Mouse (Mus musculus) stomach, postnatal 0 days (tissue): ENCODE measurements at regions not wholly inside any gene's neighbourhood (a gene's known extent, or its start where the extent isn't known, plus 50 kb on each side); places are given as distances from the start of the nearest gene placed in this dataset.

Experiments used
- ATAC-seq: fragments of 200-750 bp; cut with Nextera tagmentation; 2 replicates; pipeline ENCODE4 v1.8.0; 2017; ENCODE audit not compliant: low FRiP score, low TSS enrichment
- DNase-seq: peaks from one replicate; pipeline ENCODE4 v3.0.0-alpha.2; 2016; ENCODE audit warnings: low spot score
- H3K27ac ChIP-seq: fragments of 300-500 bp; sonication (generic); replicated peaks from 2 replicates; pipeline ENCODE4 v1.5.1; 2014; ENCODE audit warnings: mild to moderate bottlenecking, control low read depth
- H3K27me3 ChIP-seq: fragments of 300-500 bp; sonication (generic); 2 replicates; pipeline ENCODE4 v1.6.1; 2014; ENCODE audit warnings: low read length; ENCODE audit not compliant: control insufficient read depth, insufficient read depth
- H3K36me3 ChIP-seq: fragments of 300-500 bp; sonication (generic); 2 replicates; pipeline ENCODE4 v1.6.1; 2014; ENCODE audit warnings: low read length, mixed read lengths; ENCODE audit not compliant: control insufficient read depth, insufficient read depth
- H3K4me1 ChIP-seq: fragments of 300-500 bp; sonication (generic); replicated peaks from 2 replicates; pipeline ENCODE4 v1.6.1; 2014; ENCODE audit warnings: antibody characterized with exemption; ENCODE audit not compliant: control insufficient read depth, insufficient read depth
- H3K4me2 ChIP-seq: fragments of 300-500 bp; sonication (generic); replicated peaks from 2 replicates; pipeline ENCODE4 v1.6.1; 2014; ENCODE audit warnings: low read depth, mild to moderate bottlenecking, control low read depth, moderate library complexity
- H3K4me3 ChIP-seq: fragments of 300-500 bp; sonication (generic); 2 replicates; pipeline ENCODE4 v1.5.1; 2014; ENCODE audit warnings: low read depth, low read length, control low read depth
- H3K9ac ChIP-seq: fragments of 300-500 bp; sonication (generic); 2 replicates; pipeline ENCODE4 v1.6.1; 2014; ENCODE audit warnings: mild to moderate bottlenecking, low read length, control low read depth, mixed read lengths
- H3K9me3 ChIP-seq: fragments of 300-500 bp; sonication (generic); 2 replicates; pipeline ENCODE4 v1.6.1; 2016; ENCODE audit warnings: low read length; ENCODE audit not compliant: control insufficient read depth
- CTCF ChIP-seq: IDR thresholded peaks from 2 replicates; pipeline ENCODE4 v1.5.1; 2016; ENCODE audit warnings: antibody characterized with exemption, low read depth, mild to moderate bottlenecking, moderate library complexity
- EP300 ChIP-seq: optimal IDR thresholded peaks from 2 replicates; pipeline ENCODE3; 2016; ENCODE audit warnings: antibody characterized with exemption
- WGBS: fragments of 180-500 bp; shearing (Covaris S2); extraction: QIAGEN DNeasy Blood & Tissue Kit; methylation state at CpG from one replicate; pipeline ENCODE4 v1.1.7; 2014; 5-methylcytosine and 5-hydroxymethylcytosine counted together

GRCm38 (mm10) chr4:81573771-81574170, 131.2 kb upstream of the Mpdz start:
- H3K4me1 ChIP-seq, result no peaks in the 10 kb centered on the region
- no peak for TF ChIP-seq CTCF
- no peak for TF ChIP-seq EP300
- no peak overlapping the region for H3K9ac ChIP-seq
- H3K4me2 ChIP-seq, result no peak overlapping the region
- H3K9me3 ChIP-seq, result no peaks in the 10 kb centered on the region
- no peak overlapping the region for H3K4me3 ChIP-seq
- H3K27ac ChIP-seq, result no peak overlapping the region
- no peaks in the 10 kb centered on the region for H3K27me3 ChIP-seq
- WGBS, result 35% methylated on average over 5 of the region's 5 CpGs
- ATAC-seq (no peak), DNase-seq (no peak)
- no peaks in the 10 kb centered on the region for H3K36me3 ChIP-seq

GRCm38 (mm10) chr4:81570736-81571135, 128.1 kb upstream of the Mpdz start:
- ATAC-seq (no peak), DNase-seq (no peak)
- 64% methylated on average over 4 of the region's 4 CpGs for WGBS
- no peak overlapping the region for H3K9ac ChIP-seq
- H3K4me2 ChIP-seq, result no peak overlapping the region
- no peaks in the 10 kb centered on the region for H3K9me3 ChIP-seq
- H3K27ac ChIP-seq, result no peak overlapping the region
- TF ChIP-seq EP300, result no peak
- no peak for TF ChIP-seq CTCF
- H3K27me3 ChIP-seq, result no peaks in the 10 kb centered on the region
- H3K4me1 ChIP-seq, result no peaks in the 10 kb centered on the region
- no peak overlapping the region for H3K4me3 ChIP-seq
- H3K36me3 ChIP-seq, result no peaks in the 10 kb centered on the region

GRCm38 (mm10) chr4:81569531-81569930, 126.9 kb upstream of the Mpdz start:
- Histone ChIP-seq H3K9ac (no peak overlapping the region), H3K36me3 (no peaks in the 10 kb centered on the region), H3K4me3 (no peak overlapping the region), H3K9me3 (no peaks in the 10 kb centered on the region), H3K4me1 (no peaks in the 10 kb centered on the region), H3K27ac (no peak overlapping the region), H3K27me3 (no peaks in the 10 kb centered on the region), H3K4me2 (no peak overlapping the region)
- TF ChIP-seq CTCF (no peak), EP300 (no peak)
- ATAC-seq (no peak), DNase-seq (no peak)
- 76% methylated on average over 3 of the region's 3 CpGs for WGBS

GRCm38 (mm10) chr4:81568404-81568803, 125.8 kb upstream of the Mpdz start:
- H3K4me3 ChIP-seq, result no peak overlapping the region
- no peaks in the 10 kb centered on the region for H3K9me3 ChIP-seq
- TF ChIP-seq CTCF (no peak), EP300 (no peak)
- no peaks in the 10 kb centered on the region for H3K4me1 ChIP-seq
- H3K36me3 ChIP-seq, result no peaks in the 10 kb centered on the region
- ATAC-seq (no peak), DNase-seq (no peak)
- no peaks in the 10 kb centered on the region for H3K27me3 ChIP-seq
- WGBS, result 74% methylated on average over 6 of the region's 6 CpGs
- no peak overlapping the region for H3K4me2 ChIP-seq
- H3K27ac ChIP-seq, result no peak overlapping the region
- H3K9ac ChIP-seq, result no peak overlapping the region

- no peak overlapping the region for H3K27ac ChIP-seq
- no peak overlapping the region for H3K9ac ChIP-seq
- DNase-seq (no peak), ATAC-seq (no peak)
- H3K4me3 ChIP-seq, result no peak overlapping the region
- H3K9me3 ChIP-seq, result no peaks in the 10 kb centered on the region
- H3K36me3 ChIP-seq, result no peaks in the 10 kb centered on the region
- H3K4me1 ChIP-seq, result no peaks in the 10 kb centered on the region
- H3K27me3 ChIP-seq, result no peaks in the 10 kb centered on the region
- H3K4me2 ChIP-seq, result no peak overlapping the region
- WGBS, result 49% methylated on average over 5 of the region's 5 CpGs
- TF ChIP-seq CTCF (no peak), EP300 (no peak)
These were observed 125.3 kb upstream of the Mpdz start for GRCm38 (mm10) chr4:81567928-81568327.

- Histone ChIP-seq H3K4me3 (no peak overlapping the region), H3K9me3 (no peaks in the 10 kb centered on the region), H3K27ac (no peak overlapping the region), H3K9ac (no peak overlapping the region), H3K4me2 (no peak overlapping the region), H3K27me3 (no peaks in the 10 kb centered on the region), H3K36me3 (no peaks in the 10 kb centered on the region), H3K4me1 (no peaks in the 10 kb centered on the region)
- ATAC-seq (no peak), DNase-seq (no peak)
- 71% methylated on average over 11 of the region's 11 CpGs for WGBS
- TF ChIP-seq EP300 (no peak), CTCF (no peak)
These were observed 123.9 kb upstream of the Mpdz start for GRCm38 (mm10) chr4:81566526-81566925.
